Mouse (Mus musculus): ENCODE measurements around the gene Cenpp.
A peak's percentile ranks its signal among the peaks of the same experiment; 100 is the strongest.

Cenpp gene

DNA sequence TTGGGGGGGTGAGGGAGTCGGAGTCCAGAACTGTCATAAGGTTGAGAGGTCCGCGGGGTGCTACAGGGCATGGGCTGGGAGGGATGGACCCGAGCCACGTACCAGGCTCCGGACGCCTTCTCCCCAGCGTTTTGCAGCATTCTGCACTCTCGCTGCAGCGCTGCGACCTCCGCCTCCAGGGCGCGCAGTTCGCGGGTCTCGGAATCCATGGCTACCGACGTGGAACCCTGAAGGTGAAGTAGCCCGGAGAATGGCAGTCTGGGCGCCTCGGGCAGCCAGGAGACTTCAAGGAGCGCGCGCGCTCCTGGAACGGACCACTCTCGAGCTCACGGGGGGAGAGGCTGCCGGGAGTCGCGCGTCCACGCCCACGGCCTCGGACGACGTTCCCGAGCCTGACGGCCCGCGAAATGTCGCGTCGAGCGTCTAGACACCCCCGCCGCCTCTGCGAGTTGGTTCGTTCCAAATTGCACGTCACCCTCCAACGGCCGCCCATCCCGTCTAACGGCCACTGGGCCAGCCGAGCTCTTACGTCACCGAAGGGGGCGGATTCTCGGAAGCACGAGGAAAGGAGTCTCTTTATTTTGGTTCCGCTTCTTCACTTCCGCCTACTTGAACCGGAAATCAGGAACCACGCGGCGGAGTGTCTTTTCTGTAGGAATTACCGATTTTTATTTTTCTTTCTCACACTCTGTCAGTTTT is at the start of gene Cenpp, which contains the start of gene Nol8:
Cenpp (minus strand) TSS at position 305 of the 699 bp plus-strand sequence.
Nol8 (plus strand) TSS at position 598 of the 699 bp plus-strand sequence.
- peak; percentile 99 for DNase-seq

DNA sequence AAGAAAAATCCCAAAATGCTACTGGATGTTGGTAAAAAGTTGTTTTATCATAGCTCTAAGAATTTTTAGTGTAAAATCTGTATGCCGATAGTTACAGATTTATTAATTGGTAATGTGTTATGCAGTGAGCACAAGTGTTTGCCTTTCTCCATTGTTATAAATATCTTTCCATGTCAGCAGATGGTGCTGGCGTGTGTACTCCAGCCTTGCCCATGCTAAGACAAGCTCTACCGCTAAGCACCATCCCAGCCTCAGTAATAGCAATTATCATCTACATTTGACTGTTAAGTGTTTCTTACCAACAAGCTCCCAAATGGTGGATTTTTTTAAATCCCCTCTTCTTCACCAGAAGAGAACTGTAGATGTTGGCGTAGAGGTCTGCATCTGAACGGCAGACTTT is 38.5 kb upstream of the Cenpp start:
- no peak for DNase-seq

DNA sequence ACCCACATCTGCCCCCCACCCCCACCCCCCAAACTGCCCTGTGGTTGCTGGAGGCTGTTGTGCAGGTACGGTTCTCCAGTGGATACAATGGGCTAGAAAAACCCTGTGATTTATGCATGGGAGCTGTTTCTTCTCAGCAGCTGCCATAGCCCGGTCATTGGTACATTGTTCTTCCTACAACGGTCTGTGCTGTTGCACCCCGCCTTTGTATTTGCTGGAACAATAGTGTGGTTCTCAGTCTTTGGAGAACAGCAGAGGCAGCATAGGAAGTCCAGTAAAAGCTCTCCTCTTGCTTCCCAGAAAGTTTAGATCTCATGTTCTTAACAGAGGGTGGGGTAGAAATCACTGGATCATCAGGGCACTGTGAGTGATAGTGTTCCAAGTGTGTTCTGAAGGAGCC is 31.7 kb upstream of the Cenpp start:
- no peak for DNase-seq

DNA sequence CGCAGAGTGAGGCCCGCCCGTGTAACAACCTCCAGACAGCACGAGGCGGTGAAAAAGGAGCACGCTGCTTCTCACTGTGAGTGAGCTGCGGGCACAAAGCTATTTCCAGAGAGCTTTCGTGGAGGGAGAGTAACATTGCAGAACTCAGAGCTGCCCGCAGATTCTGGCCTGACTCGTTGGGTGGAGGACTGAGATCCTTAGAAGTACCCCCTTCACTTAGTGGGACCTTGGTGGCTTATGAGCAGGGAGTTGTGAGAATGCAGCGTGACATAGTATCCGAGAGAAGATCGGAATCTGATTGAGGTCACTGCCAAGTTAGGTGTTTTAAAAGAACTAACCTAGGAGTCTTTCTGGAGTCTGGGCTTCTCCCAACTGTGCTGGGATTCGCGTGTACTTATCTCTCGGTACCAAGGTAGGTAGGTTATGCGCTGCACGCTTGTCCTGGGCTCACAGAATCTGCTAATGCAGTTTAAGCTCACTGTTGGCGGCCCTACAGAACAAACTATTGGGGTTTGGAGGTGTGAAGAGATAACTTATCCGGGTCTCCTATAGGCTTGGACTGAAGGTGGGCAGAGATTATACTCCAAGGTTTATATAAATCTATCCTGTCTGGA is 29.8 kb upstream of the Cenpp start:
- DNase-seq: no peak

DNA sequence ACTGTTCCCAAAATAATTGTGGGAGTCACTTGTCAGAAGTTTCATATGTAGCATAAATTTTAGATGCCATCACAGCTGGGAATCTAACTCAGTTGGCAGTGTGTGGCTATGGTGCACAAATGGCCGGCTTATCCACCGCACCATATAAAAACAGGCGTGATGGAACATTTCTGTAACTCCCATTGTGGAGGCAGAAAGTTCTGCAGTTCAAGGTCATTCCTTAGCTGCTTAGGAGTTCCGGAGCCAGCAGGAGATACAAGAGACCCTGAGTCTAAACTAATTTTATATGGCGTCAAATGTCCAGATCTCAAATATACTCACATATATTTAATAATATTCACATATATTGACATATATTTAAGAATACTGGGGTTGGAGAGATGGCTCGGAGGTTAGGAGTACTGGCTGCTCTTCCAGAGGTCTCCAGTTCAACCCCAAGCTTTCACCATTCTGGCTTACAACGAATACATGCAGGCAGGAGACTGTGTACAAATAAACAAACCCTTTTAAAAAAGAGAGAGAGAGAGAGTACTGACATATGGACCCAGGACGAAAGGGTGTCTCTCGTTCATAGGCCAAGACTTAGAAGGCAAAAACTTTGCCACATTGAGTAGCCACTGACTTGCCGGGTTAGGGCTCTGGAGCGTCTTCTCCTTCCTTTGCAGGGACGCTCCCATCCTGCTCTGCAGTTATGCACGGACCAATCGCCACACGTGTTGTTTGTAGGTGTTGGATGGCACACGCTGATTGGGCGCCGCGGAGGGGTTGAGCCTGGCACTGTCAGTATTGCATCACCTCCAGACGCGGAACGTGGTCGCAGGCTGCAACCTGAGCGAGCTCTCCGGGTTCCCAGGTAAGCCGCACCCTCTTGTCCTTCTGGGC is 29.0 kb upstream of the Cenpp start, which contains the start of gene Iars:
Iars (plus strand) TSS at position 750 of the 882 bp plus-strand sequence.
- DNase-seq: peak; percentile 99

DNA sequence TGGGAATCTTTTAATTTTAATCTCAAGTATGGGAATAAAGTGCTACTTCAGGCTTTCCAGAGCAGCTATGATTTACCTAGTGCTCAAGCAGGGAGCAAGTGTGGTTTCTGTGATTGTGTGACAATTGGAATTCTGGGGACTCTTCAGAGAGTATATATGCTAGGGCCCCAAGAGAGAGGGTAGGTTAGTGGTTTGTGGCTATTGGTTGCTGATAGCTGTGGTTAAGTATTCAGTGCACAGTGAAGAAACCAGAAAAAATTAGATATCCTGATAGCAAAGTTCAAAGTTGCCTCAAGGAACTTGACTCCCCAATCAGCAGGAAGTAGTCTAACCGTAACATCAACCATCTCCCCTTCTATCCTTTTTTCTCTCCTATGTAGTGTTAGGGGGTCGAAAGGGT is 25.2 kb upstream of the Cenpp start:
- DNase-seq: no peak

DNA sequence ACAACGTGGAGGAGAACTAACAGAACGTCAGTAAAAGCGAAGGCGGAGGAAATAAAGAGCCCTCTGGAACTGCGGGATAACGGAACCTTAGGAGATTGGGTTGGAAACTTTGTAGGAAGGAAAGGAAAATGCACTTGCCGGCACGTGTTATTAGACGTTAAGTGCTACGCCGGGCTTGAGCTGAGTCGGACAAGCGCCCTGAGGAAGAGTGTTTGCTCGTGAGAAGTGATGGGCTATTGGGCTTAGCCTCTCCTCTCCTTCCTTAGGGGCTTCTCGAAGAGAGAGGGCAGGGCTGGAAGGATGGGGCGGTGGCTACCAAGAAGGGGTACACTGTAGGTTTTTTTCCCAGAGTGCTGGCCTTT is 576 bp upstream of the Cenpp start:
- DNase-seq: no peak

DNA sequence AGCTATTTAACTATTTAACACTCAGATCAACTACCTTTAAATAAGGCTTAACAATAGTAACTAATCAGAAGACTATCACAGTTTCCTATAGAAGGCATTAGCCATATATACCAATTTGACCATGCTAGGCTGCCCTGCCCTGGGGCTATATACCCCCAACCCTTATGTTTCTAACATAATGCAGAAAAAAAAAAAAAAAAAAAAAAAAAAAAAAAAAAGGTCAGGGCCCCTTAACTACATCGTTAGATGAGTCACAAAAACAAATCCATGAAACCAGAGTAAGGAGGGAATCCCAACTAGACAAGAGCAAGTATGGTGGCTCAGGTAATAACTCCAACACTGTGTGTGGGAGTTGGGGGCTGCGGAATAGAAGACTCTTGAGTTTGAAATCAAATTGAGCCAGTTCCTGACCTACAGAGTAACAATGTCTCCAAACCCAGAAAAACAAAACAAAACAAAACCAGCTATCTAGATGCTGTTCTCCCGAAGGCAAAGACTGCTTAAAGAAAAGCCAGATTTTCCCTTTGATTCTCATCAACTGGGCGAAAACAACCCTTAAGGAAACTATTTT is 719 bp downstream of the Cenpp start:
- no peak for DNase-seq

DNA sequence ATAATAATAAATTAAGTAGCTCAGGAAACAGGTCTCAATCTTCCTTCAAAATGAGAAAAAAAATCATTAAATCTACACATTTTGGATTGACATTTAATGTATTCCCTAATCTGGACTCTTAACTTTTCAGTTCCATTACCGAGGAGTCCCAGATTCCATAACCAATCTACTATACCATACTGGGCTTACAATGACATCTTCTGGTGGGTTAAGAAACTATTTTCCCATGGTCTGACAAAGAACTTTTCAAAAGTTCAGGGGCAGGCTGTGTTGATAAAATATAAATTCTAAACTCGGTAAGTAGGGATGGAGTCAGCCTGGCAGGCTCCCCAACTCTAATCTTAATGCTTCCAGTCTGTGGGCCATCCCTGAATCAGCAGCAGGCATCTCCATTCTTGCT is 1.4 kb downstream of the Cenpp start:
- DNase-seq: no peak

DNA sequence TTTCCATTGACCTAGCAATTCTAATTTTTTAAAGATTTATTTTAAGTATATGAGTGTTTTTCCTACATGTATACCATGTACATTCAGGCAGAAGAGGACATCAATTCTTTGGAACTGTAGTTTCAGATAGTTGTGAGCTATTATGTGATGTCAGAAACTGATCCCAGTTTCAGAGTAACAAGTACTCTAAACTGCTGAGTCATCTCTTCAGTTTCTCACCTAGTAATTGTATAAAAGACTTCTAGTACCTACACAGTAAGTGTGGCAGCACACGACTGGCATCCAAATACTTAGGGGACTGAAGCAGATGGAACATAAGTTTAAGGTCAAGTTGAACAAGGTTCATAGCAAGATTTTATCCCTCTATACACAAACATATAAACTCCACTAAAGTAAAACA is 6.6 kb downstream of the Cenpp start:
- DNase-seq: no peak

DNA sequence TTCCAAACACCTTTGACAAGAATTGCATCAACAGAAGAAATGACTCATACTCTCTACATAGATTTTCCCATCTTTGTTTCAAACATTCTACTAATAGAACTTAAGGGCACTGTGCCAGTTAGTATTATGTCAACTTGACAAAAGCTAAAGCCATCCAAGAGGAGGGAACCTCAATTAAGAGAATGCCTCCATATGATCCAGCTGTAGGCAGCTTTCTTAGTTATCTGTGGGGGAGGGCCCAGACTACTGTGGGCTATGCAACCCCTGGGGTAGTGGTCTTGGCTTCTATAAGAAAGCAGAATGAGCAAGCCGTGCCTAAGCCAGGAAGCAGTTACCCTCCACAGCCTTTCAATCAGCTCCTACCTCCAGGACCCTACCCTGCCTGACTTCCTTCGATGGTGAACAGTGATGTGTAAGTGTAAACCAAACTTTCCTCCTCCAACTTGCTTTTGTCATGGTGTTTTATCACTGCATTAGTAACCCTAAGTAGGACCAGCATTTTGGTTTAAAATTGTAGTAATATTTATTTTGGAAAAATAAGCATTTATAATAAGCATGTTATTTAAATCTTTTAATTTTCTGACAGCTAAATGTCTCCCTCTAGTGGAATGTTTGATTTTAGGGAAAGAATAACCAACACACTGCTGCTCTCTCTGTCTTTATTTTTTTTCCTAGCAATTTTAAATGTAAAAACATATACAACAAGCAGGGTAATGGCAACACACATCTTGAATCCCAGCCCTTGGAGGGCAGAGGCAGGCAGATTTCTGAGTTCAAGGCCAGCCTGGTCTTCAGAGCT is 7.7 kb downstream of the Cenpp start:
- no peak for DNase-seq

DNA sequence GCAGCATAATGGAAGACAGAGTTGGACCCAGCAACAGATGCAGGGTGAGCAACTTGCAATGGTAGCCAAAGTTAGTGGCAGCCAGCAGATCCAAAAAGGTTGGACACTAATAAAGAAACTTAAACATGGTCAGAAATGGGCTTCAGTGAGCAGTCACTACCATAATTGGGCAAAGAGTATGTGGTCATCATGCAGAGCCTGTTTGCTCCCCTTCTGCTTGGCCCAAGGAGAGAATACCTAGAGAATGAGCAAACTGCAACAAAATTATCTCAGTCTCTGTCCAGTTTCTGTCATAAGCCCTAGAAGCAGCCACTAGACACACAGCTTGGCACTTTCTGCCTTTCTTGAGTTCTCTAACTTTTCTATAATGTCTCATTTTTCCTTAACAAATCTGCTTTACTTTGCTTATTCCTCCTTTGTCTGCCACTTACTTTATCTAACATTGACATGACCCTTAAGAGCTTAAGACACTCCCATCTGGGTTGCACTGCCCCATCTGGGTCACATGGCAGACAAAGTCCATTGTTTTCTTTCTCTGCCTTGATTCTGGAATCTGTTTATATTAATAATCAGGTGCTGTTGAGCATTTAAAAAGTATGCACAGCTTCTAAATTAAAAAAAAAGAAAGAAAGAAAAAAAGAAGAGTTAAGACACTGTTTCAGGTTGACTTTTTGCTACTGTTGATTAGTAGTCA is 8.8 kb downstream of the Cenpp start:
- no peak for DNase-seq

DNA sequence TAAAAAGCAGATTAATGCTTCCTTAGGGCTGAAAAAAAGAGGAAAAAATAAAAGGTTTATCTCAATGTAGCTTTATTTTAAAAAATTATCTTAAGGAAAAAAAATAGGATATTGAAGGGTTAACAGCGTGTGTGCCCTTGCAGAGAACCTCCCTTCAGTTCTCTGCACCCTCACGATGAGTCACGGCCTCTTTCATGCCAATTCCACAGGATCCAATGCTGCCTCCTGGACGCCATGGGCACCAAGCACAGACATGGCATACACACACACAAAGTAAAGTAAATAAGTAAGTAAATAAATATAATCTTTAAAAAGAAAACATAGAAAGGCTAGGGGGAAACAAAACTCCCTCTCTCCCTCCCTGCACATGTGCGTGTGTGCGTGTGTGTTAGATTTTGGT is 9.9 kb downstream of the Cenpp start:
- DNase-seq: no peak

DNA sequence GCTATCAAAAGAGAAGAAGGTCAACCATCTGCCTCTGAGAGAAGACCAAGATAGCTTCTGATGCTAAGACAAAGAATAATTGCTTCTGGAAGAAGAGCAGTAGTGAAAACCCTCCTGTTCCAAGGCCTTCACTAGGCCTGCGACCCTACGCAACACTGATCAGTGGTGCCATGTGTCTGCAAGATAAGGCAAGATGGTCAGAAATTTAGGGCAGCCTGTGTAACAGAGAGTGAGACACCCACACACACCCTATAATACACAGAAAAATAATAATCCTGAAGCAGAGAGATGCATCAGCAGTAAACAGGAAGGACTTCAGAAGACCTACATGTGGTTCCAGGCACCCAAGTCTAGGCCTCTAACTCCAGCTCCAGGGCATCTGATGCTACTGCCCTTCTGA is 12.6 kb downstream of the Cenpp start:
- DNase-seq: no peak

DNA sequence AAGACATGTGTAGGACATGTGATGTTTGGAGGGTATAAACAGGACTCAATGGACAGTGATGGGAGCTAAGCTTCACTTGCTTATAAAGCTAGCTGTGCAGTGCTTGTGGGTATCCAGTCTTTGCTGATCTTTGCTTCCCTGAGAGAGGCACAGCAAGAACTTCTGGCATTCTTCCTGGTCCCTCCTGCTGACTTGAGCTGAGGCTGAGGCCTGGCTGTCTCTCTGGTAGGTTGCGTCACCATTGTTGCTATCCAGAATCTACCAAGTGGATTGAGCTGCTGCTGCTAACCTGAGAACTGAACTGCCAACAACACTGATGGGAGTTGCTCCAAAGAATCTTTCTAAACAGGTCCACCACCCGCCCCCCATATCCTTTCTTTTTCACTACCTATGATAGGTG is 23.5 kb downstream of the Cenpp start:
- no peak for DNase-seq

DNA sequence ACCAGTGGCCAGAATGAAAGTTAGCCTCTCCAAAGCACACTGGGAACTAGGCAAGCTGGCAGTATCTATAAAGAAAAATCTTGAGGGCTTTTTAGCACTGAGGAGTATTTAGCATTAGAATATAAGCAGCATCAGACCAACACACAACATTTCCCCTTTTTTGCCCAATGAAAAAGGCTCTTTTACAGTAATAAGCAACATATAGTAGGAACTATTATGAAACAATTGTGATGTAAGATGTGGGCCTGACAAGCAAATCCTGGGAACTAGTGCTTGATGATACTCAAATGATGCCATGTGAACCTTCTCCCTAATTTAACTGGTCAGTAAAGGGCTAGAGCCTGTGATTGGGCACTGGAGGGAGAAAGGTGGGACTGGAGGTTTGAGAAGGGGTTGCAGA is 24.4 kb downstream of the Cenpp start:
- no peak for DNase-seq

DNA sequence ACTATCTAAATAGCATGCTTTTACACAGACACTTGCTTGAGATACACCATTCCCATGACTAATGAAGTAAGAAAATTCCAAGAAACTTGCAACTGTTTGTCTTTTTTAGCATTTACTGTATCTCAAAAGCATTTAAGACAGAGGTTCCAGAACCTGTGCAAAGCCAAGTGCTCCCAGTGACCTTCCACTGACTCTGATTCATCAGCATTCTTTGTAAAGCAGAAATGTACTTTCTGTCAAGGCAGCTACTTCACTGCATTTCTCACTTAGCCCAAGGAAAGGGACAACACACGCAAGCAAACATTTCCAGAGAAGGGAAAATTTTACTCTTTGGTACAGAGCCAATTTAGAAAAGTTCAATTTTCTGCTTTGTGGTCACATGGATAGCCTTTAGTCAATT is 29.4 kb downstream of the Cenpp start:
- DNase-seq: no peak

DNA sequence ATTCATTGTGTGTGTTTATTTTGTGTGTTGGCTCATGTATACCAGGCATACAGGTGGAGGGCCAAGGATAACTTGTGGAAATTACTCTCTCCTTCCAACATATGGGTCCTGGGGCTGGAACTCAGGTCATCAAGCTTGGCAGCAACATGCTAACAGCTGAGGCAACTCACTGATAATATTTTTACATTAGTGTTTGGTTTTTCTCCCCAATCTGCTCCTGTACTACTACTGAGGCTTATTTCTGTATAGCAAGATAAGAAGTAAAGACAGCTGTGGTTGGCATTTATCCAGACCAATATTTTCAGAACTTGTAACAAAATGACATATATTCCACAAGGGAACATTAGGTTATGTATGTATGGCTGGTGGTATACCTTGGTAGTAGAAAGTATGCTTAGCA is 34.2 kb downstream of the Cenpp start:
- DNase-seq: no peak

DNA sequence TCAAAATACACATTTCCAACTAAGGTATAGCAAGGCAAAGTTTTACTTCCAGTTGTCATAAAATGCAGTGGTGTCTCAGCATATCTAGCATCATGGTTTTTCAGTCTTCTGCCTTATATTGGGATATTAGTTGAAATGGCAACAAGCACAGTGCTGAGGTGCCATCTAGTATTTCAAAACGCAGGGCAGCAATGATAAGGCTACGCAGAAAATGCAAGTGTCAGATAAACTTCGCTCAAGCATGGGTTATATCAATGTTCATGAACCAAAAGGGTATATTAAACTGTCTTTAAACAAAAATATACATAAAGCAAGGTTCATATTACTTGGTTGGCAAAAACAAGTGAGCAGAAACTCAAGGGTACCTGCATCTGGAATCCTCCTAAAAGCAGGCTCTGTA is 35.6 kb downstream of the Cenpp start:
- no peak for DNase-seq

DNA sequence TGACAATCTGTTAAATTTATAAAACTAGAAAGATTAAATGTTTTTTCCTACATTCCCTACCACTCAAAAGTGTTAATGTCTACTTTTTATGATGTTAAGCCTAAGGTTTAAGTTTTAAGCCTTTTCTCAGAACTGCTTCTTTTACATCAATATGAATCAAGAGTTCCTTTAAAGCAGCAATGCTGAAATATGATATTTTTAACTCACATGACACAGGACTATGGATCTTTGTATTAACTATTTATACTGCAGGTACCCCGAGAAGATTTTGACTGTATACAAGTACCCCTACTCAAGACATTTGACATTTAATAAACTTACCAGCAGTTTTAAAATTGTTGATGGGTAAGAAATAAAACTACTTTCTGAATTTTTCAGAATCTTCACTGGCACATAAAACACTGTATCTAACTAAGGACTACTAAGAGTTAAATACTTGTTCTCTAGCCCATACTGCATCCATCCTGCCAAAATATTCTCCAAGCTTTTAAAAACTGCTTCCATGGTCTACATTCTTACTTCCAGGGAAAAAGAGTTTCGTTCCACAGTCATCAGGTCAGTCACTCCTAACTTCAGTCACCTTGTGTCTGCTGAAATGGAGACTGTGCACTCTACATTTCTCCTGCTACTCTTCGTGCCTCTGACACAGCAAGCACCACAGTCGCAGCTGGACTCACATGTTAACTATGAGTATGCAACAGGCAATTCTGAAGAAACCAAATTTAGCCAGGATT is 43.8 kb downstream of the Cenpp start:
- DNase-seq: no peak

DNA sequence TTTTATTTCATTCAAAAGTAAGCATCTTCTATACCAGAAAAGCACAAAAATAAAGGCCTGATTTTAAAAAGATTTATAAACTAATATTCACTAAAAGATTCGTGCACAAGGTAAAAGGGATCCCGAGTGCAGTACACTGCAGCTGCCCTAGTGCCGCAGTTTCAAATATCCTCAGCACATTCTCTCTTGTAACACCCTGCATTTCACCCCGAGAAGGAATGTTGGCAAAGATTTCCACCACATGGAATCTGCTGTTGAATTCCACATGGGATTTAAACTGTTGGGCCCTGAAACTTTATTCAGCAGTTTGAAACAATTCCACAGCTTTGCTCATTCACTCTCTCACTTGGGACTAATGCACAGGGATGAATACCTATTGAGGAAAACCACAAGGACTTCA is 44.9 kb downstream of the Cenpp start, which contains the start of gene Ogn:
Ogn (plus strand) TSS at position 333 of the 400 bp plus-strand sequence.
- no peak for DNase-seq
